Mouse (Mus musculus) spleen, adult 2 months (tissue): ENCODE measurements at regions not wholly inside any gene's neighbourhood (a gene's known extent, or its start where the extent isn't known, plus 50 kb on each side); places are given as distances from the start of the nearest gene placed in this dataset.

Source experiments
- CTCF ChIP-seq: fragments of 200-500 bp; IDR thresholded peaks from 2 replicates; pipeline ENCODE4 v1.5.1; 2011; ENCODE audit warnings: mild to moderate bottlenecking, inconsistent platforms; ENCODE audit not compliant: insufficient read depth, insufficient read length, insufficient replicate concordance; ENCODE audit errors: extremely low read depth
- POLR2A ChIP-seq: fragments of 200-500 bp; IDR thresholded peaks from 2 replicates; pipeline ENCODE4 v1.6.1; 2011; ENCODE audit warnings: low read depth, low read length, inconsistent platforms

GRCm38 (mm10) chr13:63682341-63682740 is 108.9 kb upstream of the Ptch1 start:
- TF ChIP-seq CTCF (no peak), POLR2A (no peak)
